Mouse (Mus musculus) myocyte (in vitro differentiated cells): Measurements from ENCODE around the gene Cerkl. TPM values are rescaled to one million over a fixed set of nuclear protein-coding genes. Genes with fewer than 3 reads are reported as not detected.

ENCODE experiments used
- H3K27me3 ChIP-seq: one replicate; pipeline ENCODE4 v1.6.1; 2011; ENCODE audit not compliant: control insufficient read depth, insufficient read depth, insufficient read length
- H3K36me3 ChIP-seq: one replicate; pipeline ENCODE4 v1.6.1; 2011; ENCODE audit not compliant: control insufficient read depth, insufficient read depth
- H3K4me2 ChIP-seq: one replicate; pipeline ENCODE4 v1.6.1; 2011; ENCODE audit warnings: low read depth, control low read depth
- H3K4me3 ChIP-seq: one replicate; pipeline ENCODE4 v1.5.1; 2011; ENCODE audit warnings: mild to moderate bottlenecking, control low read depth, moderate library complexity
- H3K79me2 ChIP-seq: one replicate; pipeline ENCODE4 v1.6.1; 2011; ENCODE audit not compliant: control insufficient read depth, insufficient read depth
- H3ac ChIP-seq: one replicate; pipeline ENCODE4 v1.6.1; 2011; ENCODE audit not compliant: control insufficient read depth, insufficient read length
- CEBPB ChIP-seq: IDR thresholded peaks from 2 replicates; pipeline ENCODE4 v1.6.1; 2011; ENCODE audit warnings: mild to moderate bottlenecking, moderate library complexity; ENCODE audit not compliant: poor library complexity, insufficient read depth, severe bottlenecking
- E2F4 ChIP-seq: IDR thresholded peaks from one replicate; pipeline ENCODE4 v1.6.1; 2011; ENCODE audit warnings: mild to moderate bottlenecking, control low read depth, moderate library complexity; ENCODE audit not compliant: insufficient read depth
- MAX ChIP-seq: IDR thresholded peaks from one replicate; pipeline ENCODE4 v1.6.1; 2011; ENCODE audit warnings: low read depth, mild to moderate bottlenecking, control low read depth
- MYOD1 ChIP-seq, 3 experiments: IDR thresholded peaks; one replicate each; pipeline ENCODE4 v1.6.1; 2011; ENCODE audit warnings: control low read depth in 2 of 3, low read depth in 2 of 3, mild to moderate bottlenecking in 2 of 3, moderate library complexity in 1 of 3; ENCODE audit not compliant: insufficient read length in 2 of 3, control insufficient read depth in 1 of 3
- MYOG ChIP-seq, 3 experiments: IDR thresholded peaks; one replicate each; pipeline ENCODE4 v1.6.1; 2011; ENCODE audit warnings: control low read depth in 2 of 3, low read depth in 2 of 3, mild to moderate bottlenecking in 2 of 3; ENCODE audit not compliant: insufficient read length in 2 of 3, control insufficient read depth in 1 of 3, insufficient read depth in 1 of 3
- POLR2A ChIP-seq: IDR thresholded peaks from one replicate; pipeline ENCODE4 v1.6.1; 2011; ENCODE audit warnings: low read depth, mild to moderate bottlenecking, control low read depth, moderate library complexity; ENCODE audit not compliant: insufficient read length
- POLR2AphosphoS2 ChIP-seq: IDR thresholded peaks from one replicate; pipeline ENCODE4 v1.6.1; 2011; ENCODE audit warnings: low read depth, control low read depth; ENCODE audit not compliant: insufficient read length
- REST ChIP-seq: IDR thresholded peaks from one replicate; pipeline ENCODE4 v1.6.1; 2011; ENCODE audit warnings: mild to moderate bottlenecking, control low read depth, moderate library complexity; ENCODE audit not compliant: insufficient read depth, insufficient read length
- SRF ChIP-seq: IDR thresholded peaks from one replicate; pipeline ENCODE4 v1.6.1; 2011; ENCODE audit warnings: low read depth; ENCODE audit not compliant: control insufficient read depth, insufficient read length
- TCF12 ChIP-seq: IDR thresholded peaks from one replicate; pipeline ENCODE4 v1.6.1; 2011; ENCODE audit warnings: mild to moderate bottlenecking, control low read depth; ENCODE audit not compliant: poor library complexity, insufficient read depth, severe bottlenecking
- TCF3 ChIP-seq: IDR thresholded peaks from one replicate; pipeline ENCODE4 v1.6.1; 2011; ENCODE audit warnings: low read depth, control low read depth; ENCODE audit not compliant: insufficient read length
- USF1 ChIP-seq: IDR thresholded peaks from one replicate; pipeline ENCODE4 v1.6.1; 2011; ENCODE audit warnings: low read depth, mild to moderate bottlenecking, control low read depth, moderate library complexity
- polyA plus RNA-seq: library from polyadenylated mRNA; unstranded; fragments of >200 nt; fragmentation: generic; extraction: Trizol; gene quantifications from one replicate; pipeline ENCODE4 v1.2.1, GENCODE M21; 2012; ENCODE audit warnings: missing spikeins

The Cerkl gene
- polyA plus RNA-seq, 1 experiment, result not detected

DNA sequence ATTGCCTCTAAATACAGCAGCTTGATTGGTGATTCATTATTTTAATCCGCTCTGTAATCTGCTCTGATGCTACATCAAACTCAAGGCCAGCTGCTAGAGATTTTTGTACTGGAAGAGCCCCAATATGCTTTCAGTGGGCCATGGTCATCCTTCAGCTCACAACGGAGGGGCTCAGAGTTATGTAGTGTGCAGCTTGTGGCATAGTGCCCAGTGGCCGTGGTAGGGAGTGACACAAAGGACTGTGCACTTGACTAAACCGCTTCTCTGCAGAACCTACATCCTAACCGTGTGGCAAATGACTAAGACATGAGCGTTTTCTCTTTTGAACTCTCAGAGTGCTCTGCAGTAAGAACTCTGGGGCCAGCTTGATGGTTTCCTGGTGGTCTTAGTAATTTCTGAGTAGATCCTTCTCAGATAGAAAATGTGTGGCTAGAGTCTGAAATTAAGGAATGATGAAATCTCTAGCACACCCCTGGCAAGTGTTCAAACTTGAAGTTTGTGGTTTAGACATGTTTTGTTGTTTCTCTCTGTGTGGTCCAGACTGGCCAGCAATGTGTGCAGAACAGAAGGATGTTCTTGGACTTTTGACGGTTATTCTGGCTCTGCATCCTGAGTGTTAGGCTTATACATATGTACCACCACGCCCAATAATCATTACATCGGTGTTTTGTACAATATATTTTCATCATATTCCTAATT, 140.3 kb downstream of the Cerkl start:
- Histone ChIP-seq H3K36me3 (no peaks in the 10 kb centered on the region), H3K4me3 (no peak overlapping the region), H3K4me2 (no peak overlapping the region), H3ac (no peak overlapping the region), H3K27me3 (no peaks in the 10 kb centered on the region), H3K79me2 (no peaks in the 10 kb centered on the region)
- TF ChIP-seq MAX (no peak), CEBPB (0 out of 2 replicates have a peak, but pooled peaks have one; percentile 19)

DNA sequence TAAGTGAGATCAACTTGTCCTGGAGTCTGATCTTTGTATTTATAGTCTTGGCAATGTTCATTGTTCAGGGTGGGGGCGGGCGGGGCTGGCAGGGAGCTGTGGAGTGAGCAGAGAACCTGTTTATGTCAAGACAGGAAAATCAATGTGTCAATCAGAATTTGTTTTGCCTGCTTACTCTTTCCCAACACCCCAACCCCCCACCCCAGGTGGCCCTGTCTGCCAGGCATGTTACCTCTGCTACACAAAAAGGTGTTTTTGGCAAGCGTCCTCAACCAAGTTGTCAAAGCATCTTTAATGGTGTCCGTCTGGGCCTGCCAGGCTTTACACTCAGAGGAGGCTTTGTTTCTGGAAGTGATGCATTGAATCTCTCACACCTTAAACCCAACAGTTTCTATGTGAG, 141.5 kb downstream of the Cerkl start:
- H3K4me2 ChIP-seq, result no peak overlapping the region
- TF ChIP-seq E2F4, result no peak
- TF ChIP-seq REST, result no peak
- no peak for TF ChIP-seq MYOD1 (IDR thresholded peaks at IDR 0.05; ENCODE audit: control insufficient read depth in 1 of 3, insufficient read length in 2 of 3, low read depth in 2 of 3)
- no peak for TF ChIP-seq TCF3
- TF ChIP-seq POLR2AphosphoS2, result no peak
- TF ChIP-seq SRF, result no peak
- TF ChIP-seq CEBPB, result no peak
- TF ChIP-seq POLR2A, result no peak
- TF ChIP-seq USF1, result no peak
- no peak for TF ChIP-seq TCF12
- no peak for TF ChIP-seq MYOG (IDR thresholded peaks at IDR 0.05; ENCODE audit: control insufficient read depth in 1 of 3, insufficient read depth in 1 of 3, insufficient read length in 2 of 3, low read depth in 2 of 3)
- no peak for TF ChIP-seq MAX
- H3K36me3 ChIP-seq, result no peaks in the 10 kb centered on the region
- no peaks in the 10 kb centered on the region for H3K79me2 ChIP-seq
- no peak overlapping the region for H3K4me3 ChIP-seq
- H3ac ChIP-seq, result no peak overlapping the region
- no peaks in the 10 kb centered on the region for H3K27me3 ChIP-seq

- TF ChIP-seq CEBPB (no peak), MAX (no peak)
- Histone ChIP-seq H3K4me2 (no peak overlapping the region), H3K27me3 (no peaks in the 10 kb centered on the region), H3K4me3 (no peak overlapping the region), H3K36me3 (no peaks in the 10 kb centered on the region), H3K79me2 (no peaks in the 10 kb centered on the region), H3ac (no peak overlapping the region)
Observed at GRCm38 (mm10) chr2:79312499-79312898, 144.1 kb downstream of the Cerkl start.

GRCm38 (mm10) chr2:79309454-79310118, 147.0 kb downstream of the Cerkl start:
- Histone ChIP-seq H3K36me3 (no peaks in the 10 kb centered on the region), H3K27me3 (no peaks in the 10 kb centered on the region), H3ac (no peak overlapping the region), H3K79me2 (no peaks in the 10 kb centered on the region), H3K4me3 (no peak overlapping the region), H3K4me2 (no peak overlapping the region)
- TF ChIP-seq SRF (no peak), MYOG (IDR thresholded peaks at IDR 0.05; ENCODE audit: control insufficient read depth in 1 of 3, insufficient read depth in 1 of 3, insufficient read length in 2 of 3, low read depth in 2 of 3) (no peak), E2F4 (no peak), CEBPB (no peak), TCF12 (no peak), REST (no peak), MYOD1 (IDR thresholded peaks at IDR 0.05; ENCODE audit: control insufficient read depth in 1 of 3, insufficient read length in 2 of 3, low read depth in 2 of 3) (no peak), POLR2AphosphoS2 (no peak)

- H3K79me2 ChIP-seq, result no peaks in the 10 kb centered on the region
- no peak overlapping the region for H3K4me2 ChIP-seq
- no peak overlapping the region for H3ac ChIP-seq
- H3K27me3 ChIP-seq, result no peaks in the 10 kb centered on the region
- H3K36me3 ChIP-seq, result peaks cover 2% of the 10 kb centered on the region
- no peak overlapping the region for H3K4me3 ChIP-seq
- TF ChIP-seq E2F4, result no peak
- no peak for TF ChIP-seq TCF3
- no peak for TF ChIP-seq USF1
- TF ChIP-seq TCF12, result no peak
- no peak for TF ChIP-seq REST
- no peak for TF ChIP-seq MYOG (IDR thresholded peaks at IDR 0.05; ENCODE audit: control insufficient read depth in 1 of 3, insufficient read depth in 1 of 3, insufficient read length in 2 of 3, low read depth in 2 of 3)
- TF ChIP-seq MYOD1 (IDR thresholded peaks at IDR 0.05; ENCODE audit: control insufficient read depth in 1 of 3, insufficient read length in 2 of 3, low read depth in 2 of 3), result no peak
- TF ChIP-seq MAX, result no peak
- no peak for TF ChIP-seq POLR2AphosphoS2
- no peak for TF ChIP-seq POLR2A
- TF ChIP-seq SRF, result no peak
- no peak for TF ChIP-seq CEBPB
Observed at GRCm38 (mm10) chr2:79307549-79307948, 149.0 kb downstream of the Cerkl start.
